Mouse (Mus musculus): ENCODE results near the gene Zfp36l2. TPM values are rescaled to one million over a fixed set of nuclear protein-coding genes. Genes with fewer than 3 reads are reported as not detected.
"Not testable (repeated sequence)": the region's sequence is repeated elsewhere in the genome, so short reads cannot be mapped to it uniquely, and the experiment has no call there.

Gene Zfp36l2
- polyA plus RNA-seq, 1 experiment = 5.4 TPM

- H3K27ac ChIP-seq (ENCODE audit: control insufficient read depth, insufficient read depth, low read depth, low read length) = no peak overlapping the region
These were observed 7.3 kb upstream of the Zfp36l2 start for GRCm38 (mm10) chr17:84195003-84195395.

GRCm38 (mm10) chr17:84194282-84195002 lies 6.7 kb upstream of the Zfp36l2 start:
- no peak overlapping the region for H3K4me3 ChIP-seq (ENCODE audit: control insufficient read depth, low read depth, low read length)
- TF ChIP-seq CTCF (IDR thresholded peaks at IDR 0.05; ENCODE audit: control insufficient read depth, insufficient read depth, insufficient replicate concordance, low read depth, low read length) = no peak
- no peaks in the 10 kb centered on the region for H3K4me1 ChIP-seq (ENCODE audit: control insufficient read depth, insufficient read depth, low read length)
- H3K27ac ChIP-seq (ENCODE audit: control insufficient read depth, insufficient read depth, low read depth, low read length) = no peak overlapping the region
- H3K27me3 ChIP-seq (ENCODE audit: control insufficient read depth, insufficient read depth, low read length) = no peaks in the 10 kb centered on the region
- no peaks in the 10 kb centered on the region for H3K36me3 ChIP-seq (ENCODE audit: control insufficient read depth, insufficient read depth, low read length)

More at GRCm38 (mm10) chr17:84195003-84195395, 7.3 kb upstream of the Zfp36l2 start:
- TF ChIP-seq CTCF (IDR thresholded peaks at IDR 0.05; ENCODE audit: control insufficient read depth, insufficient read depth, insufficient replicate concordance, low read depth, low read length) (no peak), POLR2A (IDR thresholded peaks at IDR 0.05; ENCODE audit: control insufficient read depth, low read depth, low read length) (no peak)
- Histone ChIP-seq H3K27me3 (ENCODE audit: control insufficient read depth, insufficient read depth, low read length) (no peaks in the 10 kb centered on the region), H3K4me1 (ENCODE audit: control insufficient read depth, insufficient read depth, low read length) (no peaks in the 10 kb centered on the region), H3K36me3 (ENCODE audit: control insufficient read depth, insufficient read depth, low read length) (no peaks in the 10 kb centered on the region), H3K4me3 (ENCODE audit: control insufficient read depth, low read depth, low read length) (no peak overlapping the region)

GRCm38 (mm10) chr17:84193411-84193810 lies 5.7 kb upstream of the Zfp36l2 start:
- Histone ChIP-seq H3K27ac (ENCODE audit: control insufficient read depth, insufficient read depth, low read depth, low read length) (no peak overlapping the region), H3K4me1 (ENCODE audit: control insufficient read depth, insufficient read depth, low read length) (peaks cover 8% of the 10 kb centered on the region)
- TF ChIP-seq CTCF (IDR thresholded peaks at IDR 0.05; ENCODE audit: control insufficient read depth, insufficient read depth, insufficient replicate concordance, low read depth, low read length) (no peak), POLR2A (IDR thresholded peaks at IDR 0.05; ENCODE audit: control insufficient read depth, low read depth, low read length) (no peak)

GRCm38 (mm10) chr17:84191946-84192345 lies 4.2 kb upstream of the Zfp36l2 start:
- no peak overlapping the region for H3K4me3 ChIP-seq (ENCODE audit: control insufficient read depth, low read depth, low read length)
- H3K27ac ChIP-seq (ENCODE audit: control insufficient read depth, insufficient read depth, low read depth, low read length) = no peak overlapping the region
- H3K4me1 ChIP-seq (ENCODE audit: control insufficient read depth, insufficient read depth, low read length) = peaks cover 17% of the 10 kb centered on the region
- no peaks in the 10 kb centered on the region for H3K36me3 ChIP-seq (ENCODE audit: control insufficient read depth, insufficient read depth, low read length)
- TF ChIP-seq POLR2A (IDR thresholded peaks at IDR 0.05; ENCODE audit: control insufficient read depth, low read depth, low read length) (no peak), CTCF (IDR thresholded peaks at IDR 0.05; ENCODE audit: control insufficient read depth, insufficient read depth, insufficient replicate concordance, low read depth, low read length) (no peak)
- H3K27me3 ChIP-seq (ENCODE audit: control insufficient read depth, insufficient read depth, low read length) = no peaks in the 10 kb centered on the region

More at GRCm38 (mm10) chr17:84193411-84193810, 5.7 kb upstream of the Zfp36l2 start:
- H3K4me3 ChIP-seq (ENCODE audit: control insufficient read depth, low read depth, low read length) = no peak overlapping the region
- no peaks in the 10 kb centered on the region for H3K36me3 ChIP-seq (ENCODE audit: control insufficient read depth, insufficient read depth, low read length)
- no peaks in the 10 kb centered on the region for H3K27me3 ChIP-seq (ENCODE audit: control insufficient read depth, insufficient read depth, low read length)

DNA sequence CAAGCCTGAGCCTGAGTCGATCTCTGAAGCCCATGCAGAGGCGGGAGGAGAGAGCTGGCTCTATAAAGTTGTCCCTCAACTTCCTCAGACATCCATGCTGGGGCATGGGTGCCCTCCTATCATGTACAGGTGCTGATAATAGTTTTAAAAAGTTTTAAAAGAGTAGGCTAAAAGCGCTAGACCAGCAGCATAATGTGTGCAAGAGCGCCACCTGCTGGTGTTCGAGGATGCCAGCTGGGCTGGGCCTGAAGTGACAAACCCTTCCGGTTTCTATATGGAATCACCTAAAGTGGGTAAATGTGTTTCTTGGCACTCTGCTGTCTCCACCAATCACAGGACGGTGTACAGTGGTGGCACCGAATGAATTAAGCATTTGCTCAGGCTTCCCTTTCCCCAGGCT lies 3.1 kb upstream of the Zfp36l2 start:
- no peak overlapping the region for H3K27ac ChIP-seq (ENCODE audit: control insufficient read depth, insufficient read depth, low read depth, low read length)
- peaks cover 26% of the 10 kb centered on the region for H3K4me1 ChIP-seq (ENCODE audit: control insufficient read depth, insufficient read depth, low read length)
- no peak overlapping the region for H3K4me3 ChIP-seq (ENCODE audit: control insufficient read depth, low read depth, low read length)
- no peaks in the 10 kb centered on the region for H3K36me3 ChIP-seq (ENCODE audit: control insufficient read depth, insufficient read depth, low read length)
- no peak for TF ChIP-seq POLR2A (IDR thresholded peaks at IDR 0.05; ENCODE audit: control insufficient read depth, low read depth, low read length)
- TF ChIP-seq CTCF (IDR thresholded peaks at IDR 0.05; ENCODE audit: control insufficient read depth, insufficient read depth, insufficient replicate concordance, low read depth, low read length) = peak; percentile 75; the same call in 1 of the 2 replicates
- H3K27me3 ChIP-seq (ENCODE audit: control insufficient read depth, insufficient read depth, low read length) = no peaks in the 10 kb centered on the region

DNA sequence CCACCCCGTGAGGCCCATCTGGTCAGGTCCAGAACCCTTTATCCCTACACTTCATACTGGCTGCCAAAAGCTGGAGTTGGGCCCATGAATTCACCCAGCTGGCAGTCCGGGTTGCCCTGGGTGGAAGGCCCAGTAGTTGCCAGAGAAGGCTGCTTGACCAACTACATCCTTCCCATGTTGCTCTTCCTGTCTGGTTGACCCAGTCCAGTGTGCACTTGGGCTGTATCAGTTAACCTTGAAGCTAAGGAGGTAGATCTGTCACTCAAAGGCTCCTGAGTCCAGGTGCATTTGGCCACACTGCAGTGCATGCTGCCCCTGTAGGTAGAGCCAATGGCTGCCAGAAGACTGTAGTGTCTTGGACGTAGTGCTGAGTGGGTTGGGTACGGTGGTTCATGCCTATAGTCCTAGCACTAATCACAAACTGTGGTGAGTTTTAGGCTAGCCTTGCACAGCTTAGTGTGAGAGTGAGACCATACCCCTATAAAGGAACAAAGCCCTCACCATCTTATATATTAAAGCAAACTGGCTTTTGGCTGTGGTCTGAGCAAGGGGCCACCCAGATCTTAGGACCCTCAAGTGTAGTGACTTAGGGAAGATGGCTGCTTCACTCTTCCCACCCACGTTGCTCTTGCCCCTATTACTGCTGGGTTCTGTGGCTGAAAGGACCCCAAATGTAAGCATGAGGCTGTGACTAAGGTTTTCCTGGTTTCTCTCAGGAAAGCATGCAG lies 1.5 kb upstream of the Zfp36l2 start:
- TF ChIP-seq POLR2A (IDR thresholded peaks at IDR 0.05; ENCODE audit: control insufficient read depth, low read depth, low read length) (no peak), CTCF (IDR thresholded peaks at IDR 0.05; ENCODE audit: control insufficient read depth, insufficient read depth, insufficient replicate concordance, low read depth, low read length) (no peak)
- Histone ChIP-seq H3K4me3 (ENCODE audit: control insufficient read depth, low read depth, low read length) (no peak overlapping the region), H3K4me1 (ENCODE audit: control insufficient read depth, insufficient read depth, low read length) (peaks cover 32% of the 10 kb centered on the region)

DNA sequence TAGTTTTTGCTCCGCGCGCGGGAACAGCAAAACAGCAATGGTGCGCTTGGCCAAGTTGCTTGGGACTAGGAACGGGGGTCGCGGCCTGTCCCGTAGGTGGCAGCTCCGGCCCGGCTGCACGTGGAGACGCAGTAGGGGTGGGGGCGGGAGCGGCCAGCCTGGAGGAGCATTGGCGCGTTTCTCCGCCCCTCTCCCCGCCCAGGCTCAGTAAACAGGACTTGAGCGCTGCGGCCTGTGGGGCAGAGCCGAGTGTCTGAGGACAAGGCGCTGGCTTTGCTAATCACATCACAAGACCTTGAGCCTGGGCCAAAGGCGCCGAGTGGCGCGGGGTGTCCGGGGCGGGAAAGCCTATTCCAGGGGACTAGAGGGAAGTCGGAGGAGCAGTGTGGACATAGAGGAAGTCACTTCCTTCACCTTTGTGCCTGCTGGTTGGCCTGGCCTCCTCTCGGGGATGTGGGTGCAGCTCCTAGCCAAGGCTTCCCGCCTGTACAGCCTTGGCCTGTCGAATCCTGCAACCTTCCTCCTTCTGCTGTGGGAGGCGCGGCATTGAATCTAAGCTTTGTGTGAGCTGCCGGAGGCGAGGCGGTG lies 721 bp upstream of the Zfp36l2 start:
- Histone ChIP-seq H3K4me3 (ENCODE audit: control insufficient read depth, low read depth, low read length) (peak overlapping the region; percentile 81), H3K27me3 (ENCODE audit: control insufficient read depth, insufficient read depth, low read length) (no peaks in the 10 kb centered on the region), H3K27ac (ENCODE audit: control insufficient read depth, insufficient read depth, low read depth, low read length) (peak overlapping the region; percentile 87), H3K4me1 (ENCODE audit: control insufficient read depth, insufficient read depth, low read length) (peaks cover 34% of the 10 kb centered on the region), H3K36me3 (ENCODE audit: control insufficient read depth, insufficient read depth, low read length) (no peaks in the 10 kb centered on the region)
- 0 out of 2 replicates have a peak, but pooled peaks have one; percentile 16 for TF ChIP-seq CTCF (IDR thresholded peaks at IDR 0.05; ENCODE audit: control insufficient read depth, insufficient read depth, insufficient replicate concordance, low read depth, low read length)
- TF ChIP-seq POLR2A (IDR thresholded peaks at IDR 0.05; ENCODE audit: control insufficient read depth, low read depth, low read length) = 0 out of 2 replicates have a peak, but pooled peaks have one; percentile 9

More for the DNA sequence above, 1.5 kb upstream of the Zfp36l2 start:
- Histone ChIP-seq H3K27me3 (ENCODE audit: control insufficient read depth, insufficient read depth, low read length) (no peaks in the 10 kb centered on the region), H3K27ac (ENCODE audit: control insufficient read depth, insufficient read depth, low read depth, low read length) (peak overlapping the region; percentile 75), H3K36me3 (ENCODE audit: control insufficient read depth, insufficient read depth, low read length) (no peaks in the 10 kb centered on the region)

DNA sequence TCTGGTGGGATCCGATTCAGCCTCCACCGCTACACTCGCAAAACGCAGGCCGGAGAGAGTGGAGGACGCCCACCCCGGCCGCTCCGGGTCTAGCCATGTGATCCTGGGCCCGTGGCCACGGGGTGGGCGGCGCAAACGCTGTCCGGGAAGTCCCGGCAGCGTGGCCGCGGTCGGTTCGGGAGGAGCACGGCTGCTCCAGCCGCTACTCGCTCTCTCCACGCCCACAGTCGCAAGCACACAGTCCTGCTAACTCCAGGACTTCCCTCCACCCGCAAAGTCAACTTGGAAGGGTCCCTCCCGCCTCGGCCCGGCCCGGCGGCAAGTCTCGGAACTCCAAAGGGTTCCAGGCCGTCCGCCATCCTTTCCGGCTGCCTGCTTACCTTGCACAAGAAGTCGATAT lies 483 bp downstream of the Zfp36l2 start:
- H3K27me3 ChIP-seq (ENCODE audit: control insufficient read depth, insufficient read depth, low read length); H3K36me3 ChIP-seq (ENCODE audit: control insufficient read depth, insufficient read depth, low read length): not testable (repeated sequence)
- peak overlapping the region; percentile 95 for H3K4me3 ChIP-seq (ENCODE audit: control insufficient read depth, low read depth, low read length)
- peak overlapping the region; percentile 95 for H3K27ac ChIP-seq (ENCODE audit: control insufficient read depth, insufficient read depth, low read depth, low read length)
- peaks cover 40% of the 10 kb centered on the region for H3K4me1 ChIP-seq (ENCODE audit: control insufficient read depth, insufficient read depth, low read length)
